Mouse (Mus musculus): Measurements from ENCODE around the gene Heg1.

Heg1 gene

GRCm38 (mm10) chr16:33684162-33684702, at the start of gene Heg1:
Gene Heg1 (plus strand): TSS chr16:33684370.
- in situ Hi-C loops (cut with MboI) = no loop called here

DNA sequence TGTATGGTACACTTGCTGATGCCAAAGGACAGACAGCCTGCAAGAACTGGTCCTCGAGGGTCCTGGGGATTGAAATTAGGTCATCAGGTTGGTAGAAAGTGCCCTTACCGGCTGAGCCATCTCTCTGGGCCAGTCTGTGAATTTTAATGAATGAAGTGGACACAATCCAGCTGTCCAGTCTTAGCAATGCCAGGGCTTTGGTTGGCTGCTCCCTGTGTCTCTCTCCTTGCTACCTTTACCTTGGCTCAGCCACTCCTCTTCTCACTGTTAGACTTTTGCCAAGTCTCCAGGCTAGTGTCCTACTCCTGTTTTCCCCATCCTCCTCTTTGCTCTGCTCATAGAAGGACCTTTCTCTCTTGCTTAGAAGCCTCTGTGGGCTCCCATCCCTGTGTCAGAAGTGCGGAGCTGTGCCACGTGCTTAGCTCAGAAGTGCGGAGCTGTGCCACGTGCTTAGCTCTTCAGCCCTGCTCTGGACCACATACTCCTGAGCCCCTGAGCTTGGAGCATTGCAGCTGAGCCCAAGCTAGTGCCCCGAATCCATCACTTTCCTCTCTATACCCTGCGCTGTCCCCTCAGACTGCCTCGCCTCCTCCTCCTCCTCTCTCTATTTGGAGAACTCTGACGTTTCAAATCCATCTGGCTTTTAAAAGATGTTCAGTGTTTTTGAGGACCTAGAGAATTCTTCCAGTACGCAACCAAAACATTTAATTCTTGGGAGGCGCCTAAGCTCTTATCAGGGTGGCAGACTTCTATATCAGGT, 48.2 kb upstream of the Heg1 start:
- in situ Hi-C loops (cut with MboI) = no loop called here

- in situ Hi-C loops (cut with MboI) = no loop called here
Measured at GRCm38 (mm10) chr16:33641779-33642178, 42.4 kb upstream of the Heg1 start.

DNA sequence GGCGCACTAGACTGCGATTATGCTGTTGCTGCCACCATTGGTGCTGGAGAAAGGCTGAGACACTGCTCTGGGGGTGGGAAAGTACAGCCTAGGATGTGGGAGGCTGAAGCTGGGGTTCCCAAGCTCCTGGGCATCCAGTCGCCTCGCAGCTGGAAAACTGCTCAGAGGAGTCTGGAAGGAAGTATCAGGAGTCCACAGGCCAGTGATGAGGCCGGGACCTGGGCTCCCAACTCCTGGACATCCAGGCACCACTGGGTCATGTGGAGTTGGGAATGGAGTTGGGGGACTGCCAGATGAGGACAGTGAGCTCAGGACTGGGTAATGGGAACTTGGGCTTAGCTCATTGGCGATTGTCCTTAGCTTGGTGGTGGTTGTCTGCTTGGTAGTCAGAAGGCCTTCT, 31.1 kb upstream of the Heg1 start:
- in situ Hi-C loops (cut with MboI) = no loop called here

DNA sequence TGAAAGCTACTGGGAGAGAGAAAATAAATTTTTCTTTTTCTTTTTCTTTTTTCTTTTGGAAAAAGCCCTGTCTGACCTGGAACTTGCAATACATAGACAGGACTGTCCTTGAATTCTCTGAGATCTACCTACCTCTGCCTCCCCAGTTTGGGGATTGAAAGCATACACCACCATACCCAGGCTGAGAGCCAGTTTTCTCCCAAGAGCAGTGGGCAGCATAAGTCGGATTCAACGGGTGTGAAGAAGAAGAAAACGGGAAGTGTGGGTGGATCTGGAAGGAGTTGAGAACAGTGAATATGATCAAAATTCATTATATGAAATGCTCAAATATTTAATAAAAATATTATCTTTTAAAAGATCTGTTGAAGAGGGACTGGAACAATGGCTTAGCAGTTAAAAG, 28.7 kb upstream of the Heg1 start:
- in situ Hi-C loops (cut with MboI) = no loop called here

DNA sequence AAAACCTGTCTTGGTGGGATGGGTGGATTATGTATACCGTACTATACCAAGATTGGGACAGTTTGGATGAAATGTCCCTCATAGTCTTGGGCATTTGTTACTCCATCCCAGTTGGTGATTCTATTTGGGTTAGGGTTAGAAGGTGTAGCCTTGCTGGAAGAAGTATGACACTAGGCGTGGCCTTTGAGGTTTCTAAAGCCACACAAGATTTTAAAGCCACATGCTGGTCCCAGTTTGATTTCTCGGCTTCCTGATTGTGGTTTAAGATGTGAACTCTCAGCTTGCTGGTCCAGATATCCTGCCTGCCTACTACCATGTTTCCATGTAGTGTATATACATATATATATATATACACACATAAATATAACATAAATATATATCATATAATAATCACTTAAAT, 27.0 kb upstream of the Heg1 start:
- in situ Hi-C loops (cut with MboI) = no loop called here

- in situ Hi-C loops (cut with MboI) = no loop called here
Measured at GRCm38 (mm10) chr16:33658121-33658520, 26.0 kb upstream of the Heg1 start.

DNA sequence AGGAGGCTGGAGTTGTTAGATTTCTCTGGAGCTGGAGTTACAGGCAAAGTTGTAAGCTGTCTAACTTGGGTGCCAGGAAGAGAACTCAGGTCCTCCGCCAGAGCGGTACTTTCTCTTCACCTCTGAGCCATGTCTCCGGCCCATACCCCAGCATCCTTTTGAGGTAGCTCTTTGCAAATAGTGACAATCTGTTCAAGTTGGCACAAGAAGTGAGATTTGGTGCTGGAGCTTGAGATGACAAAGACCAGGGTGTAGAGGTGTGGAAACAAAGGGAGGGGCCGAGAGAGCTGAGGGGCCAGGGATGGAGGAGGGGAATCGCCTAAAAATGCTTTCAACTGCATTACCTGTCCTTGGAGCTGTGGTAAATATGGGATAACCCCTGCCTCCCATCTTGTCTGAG, 24.6 kb upstream of the Heg1 start:
- in situ Hi-C loops (cut with MboI) = no loop called here

- in situ Hi-C loops (cut with MboI) = no loop called here
Measured at GRCm38 (mm10) chr16:33660125-33660524, 24.0 kb upstream of the Heg1 start.

DNA sequence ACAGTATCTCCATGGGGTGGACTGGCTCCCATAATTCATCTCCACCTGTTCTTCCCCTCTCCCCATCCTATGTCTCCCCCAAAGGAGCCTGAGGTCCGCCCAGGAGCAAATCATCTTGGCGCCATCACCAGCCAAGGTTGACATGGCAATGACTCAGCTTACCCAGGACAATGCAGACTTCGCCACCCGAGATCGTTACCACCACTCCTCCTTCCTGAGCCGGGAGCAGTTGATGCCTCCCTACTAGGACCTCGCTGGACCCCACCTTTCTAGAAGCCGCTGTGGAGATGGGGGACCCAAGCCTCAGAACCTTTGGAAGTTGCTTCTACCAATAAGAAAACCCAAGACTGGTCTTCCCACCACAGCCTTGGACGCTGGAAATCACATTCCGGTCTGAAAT, 21.3 kb upstream of the Heg1 start:
- in situ Hi-C loops (cut with MboI) = no loop called here

DNA sequence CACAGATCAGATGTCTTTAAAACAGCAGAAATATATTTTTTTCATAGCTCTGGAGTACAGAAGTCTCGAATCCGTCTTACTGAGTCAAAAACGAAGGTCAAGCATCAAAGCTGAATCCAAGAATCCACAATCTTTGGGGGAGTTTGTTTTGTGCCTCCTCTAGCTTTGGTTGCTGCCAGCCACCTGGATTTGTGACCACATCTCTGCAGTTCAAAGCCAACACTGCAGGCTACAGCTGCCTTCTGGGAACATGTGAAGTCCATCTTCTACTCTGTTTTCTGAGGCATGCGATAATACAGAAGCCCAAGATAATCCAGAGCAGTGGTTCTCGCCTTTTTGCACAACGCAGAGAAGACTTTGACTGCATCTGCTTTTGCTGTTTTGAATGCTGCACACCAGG, 17.9 kb upstream of the Heg1 start:
- in situ Hi-C loops (cut with MboI) = no loop called here

DNA sequence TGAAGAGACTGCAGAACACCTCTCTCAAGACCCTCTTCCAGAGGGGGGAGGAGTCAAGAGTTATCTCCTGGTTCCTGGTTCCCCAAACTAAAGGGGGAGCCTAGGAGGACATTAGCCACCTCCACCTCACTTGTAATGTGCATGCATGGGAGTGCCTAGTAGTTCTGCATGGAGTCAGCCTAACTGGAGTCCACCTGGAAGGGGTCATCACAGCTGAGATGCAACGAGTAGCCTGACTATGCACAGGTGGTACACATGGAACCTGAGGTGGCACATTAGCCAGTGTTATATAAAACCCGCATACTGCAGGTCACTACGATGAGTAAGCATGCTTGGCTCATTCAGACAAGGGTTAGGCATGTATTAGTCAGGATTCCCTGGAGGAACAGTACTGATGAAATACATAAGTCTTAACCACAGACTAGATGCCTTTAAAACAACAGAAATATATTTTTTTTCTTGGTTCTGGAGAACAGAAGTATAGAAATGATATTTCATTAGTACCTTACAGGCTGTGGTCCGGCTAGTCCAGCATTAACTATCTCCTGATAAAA, 17.1 kb upstream of the Heg1 start:
- in situ Hi-C loops (cut with MboI) = no loop called here

- in situ Hi-C loops (cut with MboI) = no loop called here
Measured at GRCm38 (mm10) chr16:33668448-33668847, 15.7 kb upstream of the Heg1 start.

GRCm38 (mm10) chr16:33669072-33669471, 15.1 kb upstream of the Heg1 start:
- in situ Hi-C loops (cut with MboI) = no loop called here

- in situ Hi-C loops (cut with MboI) = no loop called here
Measured at GRCm38 (mm10) chr16:33670340-33670739, 13.8 kb upstream of the Heg1 start.

GRCm38 (mm10) chr16:33670933-33671332, 13.2 kb upstream of the Heg1 start:
- in situ Hi-C loops (cut with MboI) = no loop called here

DNA sequence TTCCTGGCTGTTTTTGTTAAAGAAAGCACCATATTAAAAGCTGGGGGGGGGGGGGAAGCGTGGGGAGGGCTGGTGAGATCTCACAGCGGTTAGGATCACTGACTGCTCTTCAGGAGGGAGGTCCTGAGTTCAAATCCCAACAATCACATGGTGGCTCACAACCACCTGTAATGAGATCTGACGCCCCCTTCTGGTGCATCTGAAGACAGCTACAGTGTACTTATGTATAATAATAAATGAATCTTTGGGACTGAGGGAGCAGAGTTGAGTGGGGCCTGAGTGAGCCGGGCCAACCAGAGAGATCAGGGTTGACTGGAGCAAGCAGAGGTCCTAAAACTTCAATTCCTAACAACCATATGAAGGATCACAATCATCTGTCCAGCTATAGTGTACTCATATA, 12.0 kb upstream of the Heg1 start:
- in situ Hi-C loops (cut with MboI) = no loop called here

DNA sequence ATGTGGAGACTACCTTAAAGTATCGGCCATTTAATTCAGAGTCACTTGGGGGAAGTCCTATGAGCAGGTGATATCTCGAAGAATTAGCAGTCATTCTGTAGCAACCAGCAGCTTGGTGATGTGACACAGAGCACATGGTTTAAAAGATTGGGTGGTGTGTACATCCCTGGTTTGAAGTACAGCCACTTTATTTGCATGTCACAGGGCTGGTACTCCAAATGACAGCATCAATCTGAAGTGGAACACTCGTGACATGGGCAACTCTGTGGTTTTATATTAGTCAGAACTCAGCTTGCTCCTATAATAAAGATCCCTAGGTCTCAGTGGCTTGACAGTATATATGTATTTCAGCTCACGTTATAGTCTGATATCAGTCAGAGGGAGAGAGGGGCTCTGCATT, 11.5 kb upstream of the Heg1 start:
- in situ Hi-C loops (cut with MboI) = no loop called here

- in situ Hi-C loops (cut with MboI) = no loop called here
Measured at GRCm38 (mm10) chr16:33673530-33674109, 10.6 kb upstream of the Heg1 start.

DNA sequence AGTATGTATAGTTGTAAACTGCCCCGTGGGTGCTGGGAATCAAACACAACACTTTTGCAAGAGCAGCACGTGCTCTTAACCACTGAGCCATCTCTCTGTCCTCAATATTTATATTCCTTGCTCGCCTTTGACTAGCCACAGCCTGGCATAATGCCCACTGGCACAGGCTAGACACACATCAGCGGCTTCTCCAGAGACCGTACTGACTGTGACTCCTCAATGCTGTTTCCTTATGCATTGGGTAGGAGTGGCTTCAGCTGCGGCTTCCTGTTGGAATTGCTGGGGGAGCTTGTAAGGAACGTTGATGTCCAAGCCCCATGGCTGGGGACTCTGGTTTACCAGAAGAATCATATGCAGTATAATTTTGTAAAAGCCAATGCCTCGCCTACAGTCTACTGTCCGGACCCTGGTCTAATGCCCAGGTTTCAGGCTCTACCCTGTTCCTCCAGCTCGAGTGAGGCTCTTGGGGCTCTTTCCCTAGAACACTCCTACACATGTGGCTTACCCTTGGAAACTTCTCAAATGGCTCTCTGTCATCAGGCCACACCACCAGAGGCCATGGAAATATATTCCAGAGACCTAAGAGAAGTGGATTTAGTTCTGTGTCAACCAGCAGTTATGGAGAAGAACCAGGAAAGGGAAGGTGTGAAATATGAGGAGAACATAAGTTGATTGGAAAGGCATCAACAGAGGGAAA, 8.9 kb upstream of the Heg1 start:
- in situ Hi-C loops (cut with MboI) = no loop called here

DNA sequence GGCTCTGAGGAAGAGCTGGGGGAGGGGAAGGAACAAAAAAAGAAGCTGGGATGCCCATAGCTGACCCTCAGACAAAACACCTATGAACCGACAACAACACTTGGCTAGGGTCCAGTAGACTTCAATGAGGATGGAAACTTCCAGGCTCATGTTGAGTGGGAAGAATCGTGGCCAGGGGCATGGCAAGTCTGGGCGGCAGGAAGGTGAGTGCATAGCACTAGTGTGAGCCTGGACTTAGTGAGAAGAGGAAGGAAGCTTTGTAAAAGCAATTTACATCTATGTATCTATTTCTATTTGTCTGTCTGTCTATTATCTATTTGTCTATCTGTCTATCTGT, 8.4 kb upstream of the Heg1 start:
- in situ Hi-C loops (cut with MboI) = no loop called here

DNA sequence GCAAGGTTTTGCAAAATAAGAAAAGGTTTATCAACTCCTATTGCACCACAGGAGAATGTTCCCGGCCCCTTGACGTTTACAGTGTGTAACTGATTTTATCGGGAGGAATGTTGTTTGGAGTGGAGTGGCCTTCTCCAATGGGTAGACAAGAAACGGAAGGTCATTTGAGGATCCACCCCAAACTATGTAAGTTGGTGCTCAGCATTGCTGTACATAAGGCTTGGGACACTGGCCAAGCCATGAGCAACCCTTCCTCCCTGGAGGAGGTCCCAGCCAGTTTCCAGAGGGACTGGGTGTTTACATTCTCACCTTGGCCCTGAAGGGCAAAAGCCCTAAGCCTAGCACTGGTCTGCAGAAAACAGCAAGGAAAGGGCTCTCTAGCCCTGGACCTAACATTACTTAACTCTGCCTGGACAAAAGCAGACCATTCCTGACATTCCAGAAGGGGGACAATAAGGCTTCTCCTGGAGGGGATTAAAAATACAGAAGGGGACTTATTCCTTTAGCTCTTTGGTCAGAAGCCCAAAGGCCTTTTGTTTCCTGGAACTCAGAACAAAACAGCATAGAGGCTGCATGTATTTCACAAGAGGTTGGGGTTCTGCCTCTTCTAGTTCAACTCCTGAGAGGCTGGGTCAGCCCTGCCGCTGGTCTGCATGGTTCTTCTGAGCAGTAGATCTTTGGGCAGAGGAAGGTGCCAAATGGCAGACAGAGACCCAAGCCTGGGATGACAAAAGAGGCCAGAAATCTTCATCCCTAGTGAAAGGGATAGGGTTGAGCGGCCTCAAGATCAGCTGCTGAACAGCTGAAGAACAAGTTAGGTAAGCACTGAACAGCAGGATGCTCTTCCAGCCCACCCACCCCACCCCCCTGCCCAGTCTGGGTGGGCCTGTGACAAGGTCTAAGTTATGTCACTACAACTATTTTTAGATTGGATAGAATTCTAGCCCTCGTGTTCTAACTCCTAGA, 7.5 kb upstream of the Heg1 start:
- in situ Hi-C loops (cut with MboI) = no loop called here
